Mouse (Mus musculus) stomach, embryonic 14.5 days (tissue): ENCODE data around the gene Casp7. TPM values are rescaled to one million over a fixed set of nuclear protein-coding genes. Genes with fewer than 3 reads are reported as not detected.

Source experiments
- ATAC-seq: fragments of 200-750 bp; cut with Nextera tagmentation; 2 replicates; pipeline ENCODE4 v1.8.0; 2017; ENCODE audit warnings: low read depth, moderate TSS enrichment; ENCODE audit not compliant: insufficient number of reproducible peaks, insufficient read depth, low FRiP score
- H3K27ac ChIP-seq: fragments of 300-500 bp; sonication (generic); 2 replicates; pipeline ENCODE4 v1.5.1; 2014; ENCODE audit warnings: mild to moderate bottlenecking, low read length, moderate library complexity, mixed read lengths
- H3K27me3 ChIP-seq: fragments of 300-500 bp; sonication (generic); 2 replicates; pipeline ENCODE4 v1.6.1; 2014; ENCODE audit warnings: low read length, control low read depth, mixed read lengths; ENCODE audit not compliant: control insufficient read depth, insufficient read depth
- H3K36me3 ChIP-seq: fragments of 300-500 bp; sonication (generic); 2 replicates; pipeline ENCODE4 v1.6.1; 2014; ENCODE audit warnings: mild to moderate bottlenecking, control low read depth, low read length, moderate library complexity, mixed read lengths; ENCODE audit not compliant: control insufficient read depth, insufficient read depth
- H3K4me1 ChIP-seq: fragments of 300-500 bp; sonication (generic); 2 replicates; pipeline ENCODE4 v1.6.1; 2014; ENCODE audit warnings: low read length, control low read depth, mixed read lengths; ENCODE audit not compliant: control insufficient read depth, insufficient read depth
- H3K4me2 ChIP-seq: fragments of 300-500 bp; sonication (generic); replicated peaks from 2 replicates; pipeline ENCODE4 v1.6.1; 2014; ENCODE audit warnings: low read depth, low read length, control low read depth
- H3K4me3 ChIP-seq: fragments of 300-500 bp; sonication (generic); 2 replicates; pipeline ENCODE4 v1.5.1; 2014; ENCODE audit warnings: low read depth, low read length, control low read depth
- H3K9ac ChIP-seq: fragments of 300-500 bp; sonication (generic); replicated peaks from 2 replicates; pipeline ENCODE4 v1.6.1; 2014; ENCODE audit warnings: low read depth, mild to moderate bottlenecking, control low read depth, low read length, moderate library complexity, mixed read lengths
- H3K9me3 ChIP-seq: fragments of 300-500 bp; sonication (generic); 2 replicates; pipeline ENCODE4 v1.6.1; 2016; ENCODE audit warnings: low read depth, low read length, control low read depth; ENCODE audit not compliant: control insufficient read depth
- WGBS: fragments of 180-500 bp; shearing (Covaris S2); extraction: QIAGEN DNeasy Blood & Tissue Kit; methylation state at CpG from one replicate; pipeline ENCODE4 v1.1.7; 2014; 5-methylcytosine and 5-hydroxymethylcytosine counted together
- polyA plus RNA-seq: library from polyadenylated mRNA; unstranded; fragments of >200 nt; fragmentation: Nextera tagmentation; extraction: Ambion mirVana; gene quantifications from 2 replicates; pipeline ENCODE4 v1.2.1, GENCODE M21; 2014

Casp7 gene
- polyA plus RNA-seq, 1 experiment from 2014 or later, result 31.3 TPM

DNA sequence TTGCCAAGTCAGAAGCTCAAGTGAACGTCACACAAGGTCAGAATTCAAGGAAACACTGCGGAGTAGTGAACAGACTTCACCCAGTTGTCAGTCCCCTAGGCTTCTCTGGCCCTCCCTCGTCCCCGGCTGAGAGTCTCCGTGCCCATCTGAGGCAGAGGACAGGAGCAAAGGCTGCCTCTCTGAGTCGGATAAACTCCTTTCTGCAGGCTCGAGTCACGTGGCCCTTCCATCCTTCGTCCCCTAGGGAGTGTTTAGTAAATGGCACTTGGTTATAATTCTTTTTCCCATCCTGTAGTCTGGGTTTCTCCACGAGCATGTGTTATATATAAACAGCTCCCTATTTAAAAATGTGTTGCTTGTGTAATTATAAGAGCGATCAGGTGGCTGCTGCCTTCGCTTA lies 26.4 kb downstream of the Casp7 start:
- no peak for ATAC-seq

DNA sequence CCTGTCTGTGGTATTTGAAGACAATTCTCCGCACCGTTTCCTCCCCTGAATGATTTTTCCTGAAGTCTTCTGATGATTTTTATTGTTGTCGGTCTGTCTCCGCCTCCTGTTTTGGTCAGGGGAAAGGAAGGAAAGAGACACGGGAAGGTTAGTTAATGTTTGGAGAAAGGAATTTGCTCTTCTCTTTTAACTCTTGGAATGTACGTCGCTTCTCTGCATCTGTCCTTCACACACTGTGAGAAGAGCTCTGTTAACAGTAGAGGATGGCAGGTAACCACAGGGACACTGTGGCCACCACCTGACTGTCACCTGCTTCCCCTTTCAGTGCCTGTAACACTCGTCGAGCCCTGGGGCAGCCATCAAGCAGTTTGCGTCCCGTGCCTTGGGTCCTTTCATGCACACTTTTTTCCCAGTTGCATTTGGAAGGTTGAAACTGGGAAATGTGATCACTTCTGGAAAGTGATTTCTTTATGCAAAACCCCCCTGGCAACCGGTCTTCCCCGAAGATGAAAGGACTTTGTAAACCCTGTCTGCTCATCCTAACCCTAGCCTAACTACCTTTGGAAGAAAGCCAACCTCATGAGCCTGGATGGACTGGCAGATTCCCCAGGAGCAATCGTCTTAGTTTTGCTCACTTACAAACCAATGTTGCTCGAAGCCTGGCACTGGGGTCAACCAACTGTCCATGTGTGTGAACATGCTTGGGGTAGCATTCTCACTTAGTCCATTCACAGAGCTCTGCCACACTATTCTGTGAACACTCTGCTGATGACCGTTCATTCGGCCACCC lies 27.9 kb downstream of the Casp7 start:
- ATAC-seq, result no peak
- H3K27ac ChIP-seq, result no peak overlapping the region
- H3K4me1 ChIP-seq, result peaks cover 13% of the 10 kb centered on the region

More for the DNA sequence above, 26.4 kb downstream of the Casp7 start:
- WGBS, result 68% methylated on average over 12 of the region's 12 CpGs
- Histone ChIP-seq H3K9ac (no peak overlapping the region), H3K36me3 (no peaks in the 10 kb centered on the region; the same call in 1 of the 2 replicates), H3K27ac (no peak overlapping the region), H3K9me3 (no peaks in the 10 kb centered on the region), H3K27me3 (no peaks in the 10 kb centered on the region), H3K4me3 (no peak overlapping the region), H3K4me1 (peaks cover 13% of the 10 kb centered on the region), H3K4me2 (no peak overlapping the region)

DNA sequence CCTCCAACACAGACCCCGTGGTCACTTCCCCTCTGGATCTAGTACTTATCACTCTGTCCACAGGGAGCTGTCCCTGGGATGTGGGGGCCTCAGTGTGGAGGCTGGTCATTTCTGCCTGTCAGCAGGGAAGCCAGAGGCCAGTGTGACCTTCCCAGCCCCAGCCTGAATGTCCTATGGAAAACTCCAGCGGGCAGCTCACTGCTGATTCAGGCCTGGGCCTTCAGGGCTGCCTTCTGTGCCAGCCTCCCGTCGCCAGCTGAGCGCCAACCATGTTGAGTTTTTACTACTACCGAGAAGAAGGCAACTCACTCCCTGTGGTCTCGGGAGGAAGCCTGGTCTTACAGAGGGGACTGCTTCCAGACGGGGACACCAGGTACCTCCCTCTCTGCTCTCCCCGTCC lies 28.6 kb downstream of the Casp7 start:
- Histone ChIP-seq H3K4me1 (peaks cover 13% of the 10 kb centered on the region), H3K4me3 (no peak overlapping the region), H3K27me3 (no peaks in the 10 kb centered on the region), H3K27ac (peak overlapping the region; percentile 79), H3K4me2 (no peak overlapping the region), H3K9ac (no peak overlapping the region), H3K36me3 (no peaks in the 10 kb centered on the region; the same call in 1 of the 2 replicates), H3K9me3 (no peaks in the 10 kb centered on the region)
- WGBS, result 60% methylated on average over 9 of the region's 9 CpGs
- no peak for ATAC-seq

More for the DNA sequence above, 27.9 kb downstream of the Casp7 start:
- no peaks in the 10 kb centered on the region; the same call in 1 of the 2 replicates for H3K36me3 ChIP-seq
- no peaks in the 10 kb centered on the region for H3K27me3 ChIP-seq
- H3K4me2 ChIP-seq, result no peak overlapping the region
- no peak overlapping the region for H3K4me3 ChIP-seq
- 74% methylated on average over 17 of the region's 17 CpGs for WGBS
- H3K9ac ChIP-seq, result no peak overlapping the region
- H3K9me3 ChIP-seq, result no peaks in the 10 kb centered on the region

DNA sequence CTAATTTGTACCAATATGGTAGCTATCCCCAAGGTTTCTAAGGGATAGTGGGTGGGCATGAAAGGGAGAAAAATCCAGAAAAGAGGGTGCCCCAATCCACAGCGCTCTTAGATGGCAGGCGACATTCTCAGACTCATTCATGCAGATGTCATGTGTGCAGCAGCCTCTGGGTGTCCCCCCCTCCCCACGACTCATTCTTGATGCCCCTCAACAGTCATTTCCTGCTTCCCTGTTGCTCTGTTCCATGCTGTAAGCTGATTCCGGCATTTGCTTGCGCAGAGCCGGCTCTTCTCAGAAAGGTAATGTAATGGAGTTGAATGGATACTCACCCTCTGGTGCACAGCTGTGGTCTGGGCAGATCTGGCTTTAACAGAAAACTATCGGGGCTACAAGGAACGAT lies 33.4 kb downstream of the Casp7 start:
- ATAC-seq, result no peak
- WGBS, result 68% methylated on average over 8 of the region's 8 CpGs
- Histone ChIP-seq H3K9me3 (no peaks in the 10 kb centered on the region), H3K4me3 (no peak overlapping the region), H3K4me2 (no peak overlapping the region), H3K36me3 (0 out of 2 replicates have a peak, but pooled peaks cover 4% of the 10 kb centered on the region), H3K27ac (no peak overlapping the region), H3K4me1 (peaks cover 10% of the 10 kb centered on the region; the same call in 1 of the 2 replicates), H3K9ac (no peak overlapping the region), H3K27me3 (no peaks in the 10 kb centered on the region)

DNA sequence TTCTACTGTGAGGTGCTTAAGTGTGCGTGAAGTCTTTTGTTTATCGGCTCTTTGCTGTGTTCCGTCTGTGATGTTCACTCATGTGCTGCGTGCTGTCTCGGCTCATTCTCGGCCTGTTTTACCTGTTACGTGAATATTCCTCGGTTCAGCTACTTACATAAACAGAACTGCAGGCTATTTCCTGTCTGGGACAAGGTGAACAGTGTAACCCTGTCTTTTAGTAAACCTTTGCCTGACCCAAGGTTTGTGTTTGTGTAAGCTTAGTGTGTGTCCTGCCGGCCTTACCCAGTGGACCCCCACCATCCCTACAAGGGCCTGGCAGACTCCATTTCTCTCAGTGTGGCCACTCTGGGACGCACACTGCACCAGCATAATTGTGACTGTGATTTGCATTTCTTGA lies 35.8 kb downstream of the Casp7 start:
- Histone ChIP-seq H3K4me1 (peaks cover 5% of the 10 kb centered on the region; the same call in 1 of the 2 replicates), H3K9ac (no peak overlapping the region), H3K9me3 (no peaks in the 10 kb centered on the region), H3K4me3 (no peak overlapping the region), H3K27ac (no peak overlapping the region), H3K36me3 (peaks cover 12% of the 10 kb centered on the region; the same call in 1 of the 2 replicates), H3K27me3 (no peaks in the 10 kb centered on the region), H3K4me2 (no peak overlapping the region)
- WGBS, result 41% methylated on average over 10 of the region's 10 CpGs
- no peak for ATAC-seq

DNA sequence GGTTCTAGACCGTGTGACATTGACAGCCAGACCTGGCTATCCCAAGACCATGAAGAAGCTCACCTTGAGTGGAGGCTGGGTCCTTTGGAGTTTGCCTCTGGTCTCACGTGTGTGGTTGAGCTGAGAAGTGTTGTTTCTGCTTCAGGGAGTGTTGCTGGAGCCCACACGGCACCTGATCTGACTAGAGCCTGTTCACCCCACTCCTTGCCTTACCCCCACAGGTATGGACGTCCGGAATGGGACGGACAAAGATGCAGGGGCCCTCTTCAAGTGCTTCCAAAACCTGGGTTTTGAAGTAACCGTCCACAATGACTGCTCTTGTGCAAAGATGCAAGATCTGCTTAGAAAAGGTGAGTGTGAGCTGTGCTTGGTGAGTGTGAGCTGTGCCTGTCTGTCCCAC lies 36.7 kb downstream of the Casp7 start:
- no peak overlapping the region for H3K4me3 ChIP-seq
- H3K9me3 ChIP-seq, result no peaks in the 10 kb centered on the region
- 88% methylated on average over 7 of the region's 7 CpGs for WGBS
- ATAC-seq, result no peak
- H3K27ac ChIP-seq, result no peak overlapping the region
- no peaks in the 10 kb centered on the region for H3K27me3 ChIP-seq
- peaks cover 9% of the 10 kb centered on the region; the same call in 1 of the 2 replicates for H3K4me1 ChIP-seq
- no peak overlapping the region for H3K4me2 ChIP-seq
- H3K36me3 ChIP-seq, result peaks cover 12% of the 10 kb centered on the region; the same call in 1 of the 2 replicates
- no peak overlapping the region for H3K9ac ChIP-seq

DNA sequence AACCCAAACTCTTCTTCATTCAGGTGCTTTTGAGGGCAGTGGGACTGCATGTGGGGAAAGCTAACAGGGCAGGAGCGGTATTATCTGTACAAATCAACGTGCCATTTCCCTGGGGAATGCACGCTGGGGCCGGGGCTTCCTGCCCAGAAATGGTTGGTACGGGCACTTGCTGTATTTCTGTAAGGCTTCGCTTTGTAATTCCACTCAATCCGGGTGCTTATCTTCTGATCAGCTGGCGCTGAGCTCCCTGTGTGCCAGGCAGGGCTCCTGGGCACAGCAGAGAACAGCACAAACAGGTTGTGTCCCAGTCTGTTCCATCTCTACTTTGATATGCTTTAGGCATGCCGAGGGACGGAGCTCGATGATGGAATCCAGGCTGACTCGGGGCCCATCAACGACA lies 39.5 kb downstream of the Casp7 start:
- H3K9me3 ChIP-seq, result no peaks in the 10 kb centered on the region
- H3K36me3 ChIP-seq, result peaks cover 12% of the 10 kb centered on the region; the same call in 1 of the 2 replicates
- no peak overlapping the region for H3K9ac ChIP-seq
- H3K4me3 ChIP-seq, result no peak overlapping the region
- H3K4me1 ChIP-seq, result peaks cover 12% of the 10 kb centered on the region; the same call in 1 of the 2 replicates
- ATAC-seq, result no peak
- 88% methylated on average over 13 of the region's 13 CpGs for WGBS
- no peaks in the 10 kb centered on the region for H3K27me3 ChIP-seq
- no peak overlapping the region for H3K27ac ChIP-seq
- no peak overlapping the region for H3K4me2 ChIP-seq

DNA sequence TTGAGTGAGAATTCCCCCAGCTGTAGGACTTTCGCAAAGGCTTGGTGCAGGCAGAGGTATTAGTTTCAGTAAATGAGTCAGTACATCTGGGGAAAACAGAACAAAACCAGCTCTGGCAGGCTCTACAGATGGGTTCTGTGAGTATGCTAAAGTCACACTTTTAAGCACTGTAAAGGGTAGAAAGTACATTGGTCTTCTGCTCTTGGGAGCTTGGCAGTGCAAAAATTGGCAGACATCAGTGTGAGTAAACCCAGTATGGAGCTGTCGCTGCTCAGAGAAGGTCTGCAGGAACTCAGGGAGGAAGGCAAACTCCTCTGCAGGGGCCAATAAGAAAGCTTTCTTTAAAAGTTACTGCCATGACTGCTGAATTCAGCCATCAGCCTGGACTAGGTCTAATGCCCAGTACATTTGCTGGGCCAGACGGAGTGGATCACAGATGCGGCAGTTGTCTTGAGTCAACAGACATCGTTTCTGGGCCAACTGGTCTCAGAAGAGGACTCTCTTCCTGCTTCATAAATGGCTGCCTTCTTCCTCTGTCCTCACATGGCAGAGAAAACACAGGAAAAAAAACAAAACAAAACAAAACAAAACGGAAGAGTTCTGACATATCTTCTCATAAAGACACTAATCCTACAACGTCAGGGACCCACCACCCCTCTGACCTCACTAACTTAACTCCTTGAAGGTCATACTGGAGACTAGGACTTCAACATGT lies 41.6 kb downstream of the Casp7 start:
- peaks cover 12% of the 10 kb centered on the region; the same call in 1 of the 2 replicates for H3K4me1 ChIP-seq
- H3K9me3 ChIP-seq, result no peaks in the 10 kb centered on the region
- H3K9ac ChIP-seq, result no peak overlapping the region
- H3K4me3 ChIP-seq, result no peak overlapping the region
- no peaks in the 10 kb centered on the region for H3K27me3 ChIP-seq
- H3K4me2 ChIP-seq, result no peak overlapping the region
- WGBS, result 58% methylated on average over 7 of the region's 7 CpGs
- peak; percentile 34; the same call in 1 of the 2 replicates for ATAC-seq
- H3K36me3 ChIP-seq, result peaks cover 12% of the 10 kb centered on the region; the same call in 1 of the 2 replicates
- H3K27ac ChIP-seq, result peak overlapping the region; percentile 48
